Mouse (Mus musculus) megakaryocyte progenitor cell, adult 5-6 weeks (primary cell): ENCODE measurements around the gene Plce1. TPM values are rescaled to one million over a fixed set of nuclear protein-coding genes. Genes with fewer than 3 reads are reported as not detected.
"Not testable (repeated sequence)": the region's sequence is repeated elsewhere in the genome, so short reads cannot be mapped to it uniquely, and the experiment has no call there.

Experiments used
- ATAC-seq: replicated peaks from 2 replicates; pipeline ENCODE4 v1.8.0; 2016; ENCODE audit warnings: mild to moderate bottlenecking, moderate TSS enrichment, inconsistent platforms; ENCODE audit not compliant: poor library complexity
- total RNA-seq, 2 experiments: library from RNA; stranded (forward) in 1 of 2; stranded (reverse) in 1 of 2; fragments of 157-497, 149-512 nt in 1 of 2; fragments of 200-1000 nt in 1 of 2; gene quantifications; 2 replicates each; pipeline versions ENCODE4 v1.2.3 to v1.2.4; 2015 to 2017

Plce1 gene
- total RNA-seq, 2 experiments from 2014 or later = 0.08 TPM; not detected in 1

DNA sequence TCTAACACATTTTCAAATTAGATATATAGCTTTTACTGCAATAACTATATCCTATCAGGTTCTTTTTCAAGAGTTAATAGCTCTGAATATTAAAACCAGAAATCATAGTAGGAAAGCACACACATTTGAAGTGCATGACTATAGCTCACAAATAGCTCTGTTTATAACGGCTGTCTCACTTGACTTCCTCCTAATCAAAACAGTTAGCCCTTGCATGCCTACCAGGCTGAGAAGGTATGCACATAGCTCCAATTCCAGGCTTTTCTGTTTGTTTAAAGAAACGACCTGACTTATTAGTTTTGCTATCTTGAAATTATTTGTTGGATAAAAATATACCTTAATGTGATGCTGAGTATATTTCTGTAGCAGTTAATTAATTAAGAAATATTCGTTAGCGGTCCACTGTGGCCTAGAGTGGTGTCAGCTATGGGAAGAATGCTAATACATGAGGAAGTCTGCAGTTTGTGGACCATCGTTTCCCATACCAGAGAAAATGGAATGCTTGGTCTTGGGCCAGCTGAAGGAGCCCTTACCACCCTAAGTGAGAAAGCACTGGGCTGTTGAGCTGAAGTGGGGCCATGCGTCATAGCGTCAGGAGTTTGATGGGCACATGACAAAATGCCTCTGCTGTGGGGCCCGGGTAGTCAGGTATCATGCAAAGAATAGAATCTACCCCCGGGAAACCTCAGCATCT, 146.3 kb downstream of the Plce1 start:
- no peak for ATAC-seq

DNA sequence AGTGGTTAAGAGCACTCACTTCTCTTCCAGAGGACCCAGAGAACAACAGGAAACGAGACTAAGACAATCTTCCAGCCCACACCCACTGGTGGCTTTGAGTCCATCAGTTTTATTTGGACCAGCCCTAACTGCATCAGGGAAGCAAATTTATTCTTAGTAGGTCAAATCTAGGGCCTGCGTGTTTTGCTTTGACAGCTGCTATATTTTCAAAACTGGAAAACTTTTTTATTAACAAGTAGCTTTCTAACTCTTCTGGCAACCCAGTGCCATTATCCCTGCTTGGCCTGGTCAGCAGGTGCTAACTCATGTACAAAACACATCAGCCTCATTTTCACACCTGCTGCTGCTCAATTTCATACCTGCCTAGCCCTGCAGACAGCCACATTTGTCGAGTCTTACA, 151.3 kb downstream of the Plce1 start:
- no peak for ATAC-seq

DNA sequence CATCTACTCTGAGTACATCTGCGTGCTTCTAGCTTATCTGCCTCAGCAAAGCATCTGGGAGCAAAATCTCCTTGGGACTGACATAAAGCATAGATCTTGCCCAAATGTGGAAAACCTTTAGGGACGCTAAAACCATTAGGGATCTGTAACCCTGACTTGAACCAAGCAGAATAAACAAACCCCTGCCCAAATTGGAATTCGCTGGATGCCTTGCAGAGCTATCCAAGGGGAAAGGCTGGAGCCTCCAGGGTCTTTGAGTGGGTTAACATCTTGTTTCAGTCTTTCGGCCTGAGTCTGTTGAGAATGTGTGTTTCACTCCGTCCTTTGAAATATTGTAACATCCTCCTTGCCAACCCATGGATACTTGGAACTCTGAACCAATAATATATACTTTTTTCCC, 152.4 kb downstream of the Plce1 start:
- no peak for ATAC-seq

DNA sequence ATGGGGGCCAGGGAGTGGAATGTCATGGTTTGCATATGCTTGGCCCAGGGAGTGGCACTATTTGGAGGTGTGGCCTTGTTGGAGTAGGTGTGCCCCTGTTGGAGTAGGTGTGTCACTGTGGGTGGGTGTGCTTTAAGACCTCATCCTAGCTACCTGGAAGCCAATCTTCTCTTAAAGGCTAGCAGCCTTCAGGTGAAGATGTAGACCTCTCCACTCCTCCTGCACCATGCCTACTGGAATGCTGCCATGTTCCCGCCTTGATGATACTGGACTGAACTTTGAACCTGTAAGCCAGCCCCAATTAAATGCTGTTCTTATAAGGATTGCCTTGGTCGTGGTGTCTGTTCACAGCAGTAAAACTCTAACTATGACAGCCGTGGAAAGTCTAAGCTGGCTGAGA, 158.1 kb downstream of the Plce1 start:
- no peak for ATAC-seq

DNA sequence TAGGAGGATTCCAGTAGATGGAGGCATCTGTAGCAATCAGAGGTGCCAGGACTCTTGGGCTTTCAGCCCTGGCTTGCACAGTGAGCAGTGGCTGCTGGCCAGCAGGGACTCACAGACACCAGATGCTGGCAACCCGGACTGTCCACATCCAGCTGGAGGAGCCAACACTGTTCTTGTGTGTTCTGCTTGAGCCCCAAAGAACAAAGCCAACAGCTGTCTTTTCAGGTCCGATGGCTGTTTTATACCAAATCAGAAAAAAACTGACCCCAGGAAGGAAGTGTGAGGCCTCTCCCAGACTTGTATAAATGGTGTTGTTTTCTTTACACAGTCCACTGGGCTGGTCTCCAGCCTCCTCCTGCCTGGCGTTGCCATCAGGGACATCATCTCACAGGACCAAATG, 158.9 kb downstream of the Plce1 start:
- ATAC-seq = no peak

DNA sequence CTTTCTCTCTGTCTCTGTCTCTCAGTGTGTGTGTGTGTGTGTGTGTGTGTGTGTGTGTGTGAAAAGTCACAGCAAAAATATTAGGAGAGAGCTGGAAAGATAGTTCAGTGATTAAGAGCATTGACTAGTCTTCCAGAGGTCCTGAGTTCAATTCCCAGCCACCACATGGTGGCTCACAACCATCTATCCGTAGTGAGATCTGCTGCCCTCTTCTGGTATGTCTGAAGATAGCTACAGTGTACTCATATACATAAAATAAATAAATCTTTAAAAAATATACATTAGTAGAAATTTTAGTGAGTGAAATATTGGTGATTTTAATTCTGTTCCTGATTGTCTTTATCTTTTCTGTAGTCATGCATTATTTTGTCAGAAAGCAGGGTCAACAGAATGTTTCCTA, 161.6 kb downstream of the Plce1 start:
- not testable (repeated sequence) for ATAC-seq

DNA sequence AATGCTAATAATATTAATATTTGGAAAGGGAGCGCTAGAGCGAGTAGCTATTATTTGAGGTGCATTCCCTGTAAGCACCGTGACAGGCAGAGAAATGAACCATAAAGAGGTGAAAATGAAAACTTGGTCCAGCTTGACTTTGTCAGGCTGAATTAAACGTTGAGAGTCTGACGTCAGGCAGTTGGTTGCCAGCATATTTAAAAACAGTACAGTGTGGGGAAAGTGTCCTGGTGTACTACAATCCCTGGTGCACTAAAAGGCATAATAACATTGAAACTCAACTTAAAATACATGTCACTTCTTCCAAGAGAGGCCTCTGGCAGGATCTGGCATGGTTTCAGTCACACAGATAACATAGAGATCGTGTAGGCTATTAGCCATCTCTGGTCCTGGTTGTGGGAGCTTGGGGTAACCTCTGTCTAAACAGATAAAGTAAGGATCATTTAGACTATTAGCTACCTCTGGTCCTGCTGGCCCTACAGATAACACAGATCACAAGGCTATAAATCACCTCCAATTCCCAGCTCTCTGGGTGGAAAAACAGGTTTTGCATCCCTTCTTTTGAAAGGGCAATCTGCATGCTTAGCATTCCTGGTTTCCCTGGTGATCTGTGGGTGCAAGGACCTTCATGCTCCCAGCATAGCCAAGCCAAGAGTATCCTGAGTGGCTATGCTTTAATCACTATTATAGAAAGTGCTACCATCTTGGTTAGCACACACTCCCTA, 164.1 kb downstream of the Plce1 start:
- no peak for ATAC-seq

DNA sequence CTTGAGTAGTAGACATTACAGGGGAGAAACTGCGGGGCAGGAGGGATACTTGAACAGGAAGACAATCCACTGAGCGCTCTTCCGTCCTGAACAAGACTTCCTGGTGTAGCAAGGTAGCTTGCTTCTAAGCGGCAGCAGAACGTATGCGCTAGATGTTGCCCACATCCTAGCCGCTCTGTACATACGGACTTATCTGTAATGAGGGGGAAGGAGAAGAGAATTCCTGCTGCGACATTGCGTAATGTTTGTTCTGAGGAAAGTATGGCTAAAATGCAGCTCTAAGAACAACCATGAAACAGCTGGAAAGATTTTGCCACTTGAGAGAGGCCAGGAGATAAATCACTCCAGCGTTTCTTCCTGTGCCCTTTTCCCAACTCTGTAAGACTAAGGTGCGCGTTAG, 177.1 kb downstream of the Plce1 start:
- no peak for ATAC-seq

DNA sequence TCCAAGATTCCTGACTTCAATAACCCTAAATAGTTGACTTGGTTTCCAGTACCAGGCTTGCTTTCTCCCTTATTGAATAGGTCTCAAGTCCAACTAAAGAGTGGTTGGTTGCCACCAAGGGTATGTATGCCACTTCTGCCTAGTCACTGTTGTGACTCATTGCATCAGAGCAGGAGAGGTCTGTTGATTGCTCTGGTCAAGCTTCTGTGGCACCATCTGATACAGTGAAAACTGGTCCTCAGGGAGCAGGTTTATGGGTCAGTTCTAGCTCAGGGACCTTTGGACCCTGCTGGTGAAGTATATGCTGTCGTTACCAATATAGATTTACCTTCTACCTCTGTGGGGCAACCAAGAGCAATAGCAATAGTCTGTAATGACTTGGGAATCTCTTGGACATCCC, 184.5 kb downstream of the Plce1 start:
- ATAC-seq = no peak

DNA sequence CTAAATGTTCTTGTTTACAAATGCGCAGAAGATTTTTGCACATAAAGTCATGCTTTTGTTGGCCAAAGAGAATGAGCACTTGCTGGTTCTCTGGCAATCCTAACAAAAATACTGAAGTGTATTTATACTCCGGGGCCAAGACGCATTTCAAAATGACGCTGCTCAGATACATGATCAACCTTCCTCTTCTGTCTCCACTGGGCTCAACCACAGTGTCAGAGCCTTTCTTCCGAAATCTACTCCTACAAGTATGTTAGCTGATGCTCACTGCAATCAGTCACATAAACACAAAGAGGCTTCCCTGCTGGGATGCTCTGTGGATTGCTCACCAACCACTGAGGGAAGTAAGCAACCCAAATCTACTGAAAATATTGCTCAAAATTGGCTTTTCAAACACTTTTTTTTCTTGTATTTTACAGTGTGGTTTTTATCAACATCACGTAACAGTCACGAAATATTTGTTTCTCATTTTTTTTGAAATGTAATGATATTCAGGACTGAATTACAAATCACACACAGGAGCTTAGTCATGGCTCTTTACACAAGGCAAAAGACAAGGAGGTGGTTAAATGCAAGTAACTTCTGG, 191.2 kb downstream of the Plce1 start:
- ATAC-seq = no peak

DNA sequence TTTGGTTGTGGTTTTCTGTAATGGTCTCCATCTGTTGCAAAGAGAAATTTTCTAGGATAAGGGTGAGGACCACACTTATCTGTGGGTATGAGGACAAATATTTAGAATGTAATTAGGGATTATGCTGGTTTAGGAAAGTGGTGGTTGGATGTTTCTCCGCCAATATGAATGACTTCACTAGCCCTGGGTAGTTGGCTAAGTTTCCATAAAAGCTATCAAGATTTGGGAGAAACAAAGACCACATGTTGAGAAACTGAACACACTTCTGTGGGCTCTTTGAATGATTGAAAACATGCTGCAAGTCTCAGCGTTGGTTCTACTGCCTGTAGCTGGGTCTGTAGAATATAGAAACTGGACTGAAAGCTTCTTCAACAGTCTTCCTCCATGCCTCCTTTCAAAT, 193.0 kb downstream of the Plce1 start:
- ATAC-seq = no peak

DNA sequence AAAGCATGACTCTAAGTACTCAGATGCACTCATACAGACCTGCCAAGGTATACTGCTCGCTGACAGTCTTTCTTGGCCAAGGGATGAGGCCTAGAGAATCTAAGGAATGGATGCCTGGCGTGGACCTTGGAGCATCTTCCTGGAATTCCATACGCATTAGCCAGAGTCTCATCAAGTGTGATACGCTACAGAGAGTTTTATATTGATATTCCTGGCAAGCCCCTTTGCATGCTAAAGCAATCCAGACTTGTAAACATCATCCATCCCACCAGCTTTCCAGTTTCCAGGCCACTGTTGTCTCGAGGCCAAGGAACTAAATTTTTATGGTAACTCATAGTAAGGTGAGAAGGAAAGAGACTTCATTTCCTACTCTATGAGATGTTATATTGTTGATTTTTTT, 197.7 kb downstream of the Plce1 start:
- ATAC-seq = no peak

DNA sequence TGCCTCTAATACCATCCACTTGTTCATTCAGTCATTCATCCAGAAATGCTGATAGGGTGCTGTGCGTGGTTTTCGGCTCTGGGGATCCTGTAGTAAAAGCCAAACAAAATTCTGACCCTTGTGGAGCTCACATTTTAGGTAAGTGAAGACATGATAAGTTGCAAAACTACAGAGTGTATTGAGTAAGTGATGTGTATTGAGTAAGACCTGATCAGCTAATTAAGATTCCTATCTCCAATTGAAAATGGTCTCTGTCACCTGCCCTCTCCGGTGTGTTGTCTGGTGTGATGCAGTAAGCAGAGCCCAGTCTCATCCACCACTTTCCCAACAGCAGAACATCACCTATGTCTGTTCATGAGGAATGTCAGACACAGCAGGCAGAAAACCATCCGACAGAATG, 198.6 kb downstream of the Plce1 start:
- no peak for ATAC-seq

DNA sequence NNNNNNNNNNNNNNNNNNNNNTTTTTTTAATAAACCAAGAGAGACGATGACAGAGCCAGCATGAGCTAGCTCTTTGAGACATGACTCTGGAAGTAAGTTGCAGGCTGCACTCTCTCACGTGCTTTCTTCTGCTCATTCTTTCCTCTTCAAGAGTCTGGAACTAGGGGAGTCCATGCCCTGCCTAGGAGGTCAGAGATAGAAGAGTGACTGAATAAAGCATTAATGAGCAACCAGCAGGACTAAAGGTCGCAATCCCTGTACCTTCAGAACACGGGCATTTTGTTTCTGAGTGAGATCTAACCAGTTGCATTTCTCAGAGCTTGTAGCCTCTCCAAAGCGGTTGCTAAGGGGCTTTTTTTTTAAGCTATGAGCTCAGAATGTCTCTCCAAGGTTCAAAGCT, 206.4 kb downstream of the Plce1 start:
- ATAC-seq = no peak

DNA sequence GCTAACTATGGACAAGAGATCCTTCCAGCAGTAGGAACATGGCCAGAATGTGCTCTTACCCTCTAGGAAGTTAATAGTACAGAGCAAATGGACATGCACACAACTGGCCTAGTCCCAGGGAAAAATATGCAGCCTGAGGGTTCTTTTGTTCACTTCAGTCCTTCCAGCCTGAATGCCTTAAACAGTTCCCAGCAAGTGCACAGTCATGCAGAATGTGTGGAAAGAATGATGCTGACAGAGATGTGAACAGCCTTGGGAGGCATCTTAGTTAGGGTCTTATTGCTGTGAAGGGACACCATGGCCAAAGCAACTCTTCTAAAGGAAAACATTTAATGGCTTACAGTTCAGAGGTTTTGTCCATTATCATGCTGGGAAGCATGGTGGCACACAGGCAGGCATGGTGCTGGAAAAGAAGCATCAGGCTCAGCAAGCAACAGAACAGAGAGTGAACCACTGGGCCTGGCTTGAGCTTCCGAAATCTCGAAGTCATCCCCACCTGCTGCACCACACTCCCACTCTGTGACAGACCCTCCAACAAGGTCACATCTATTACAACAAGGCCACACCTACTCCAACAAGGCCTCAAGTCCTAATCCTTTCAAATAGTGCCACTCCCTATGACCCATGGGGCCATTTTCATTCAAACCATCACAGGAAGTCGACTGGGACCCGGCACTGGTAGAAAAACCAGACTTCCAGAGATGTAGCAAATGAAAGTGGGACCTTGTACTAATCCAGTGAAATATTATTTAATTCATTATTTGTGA, 208.0 kb downstream of the Plce1 start:
- no peak for ATAC-seq

DNA sequence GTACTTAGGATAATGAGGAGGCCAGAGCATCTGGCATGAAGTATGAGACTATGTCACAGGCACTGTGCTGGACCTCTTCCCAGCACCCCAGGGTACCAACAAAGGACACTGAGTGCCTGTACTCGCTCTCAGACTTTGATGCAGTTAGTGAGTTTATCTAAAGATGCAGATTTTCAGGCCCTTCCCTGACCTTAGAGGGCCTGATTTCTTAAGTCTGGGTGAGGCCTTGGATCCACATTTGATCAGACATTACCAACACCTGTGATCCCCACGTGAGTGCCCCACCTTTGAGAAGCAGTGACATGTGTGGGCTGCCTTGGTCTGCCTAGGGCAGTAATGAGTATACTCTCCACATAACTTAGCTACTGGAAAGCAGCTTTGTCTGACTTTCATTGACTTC, 209.4 kb downstream of the Plce1 start:
- ATAC-seq = no peak

DNA sequence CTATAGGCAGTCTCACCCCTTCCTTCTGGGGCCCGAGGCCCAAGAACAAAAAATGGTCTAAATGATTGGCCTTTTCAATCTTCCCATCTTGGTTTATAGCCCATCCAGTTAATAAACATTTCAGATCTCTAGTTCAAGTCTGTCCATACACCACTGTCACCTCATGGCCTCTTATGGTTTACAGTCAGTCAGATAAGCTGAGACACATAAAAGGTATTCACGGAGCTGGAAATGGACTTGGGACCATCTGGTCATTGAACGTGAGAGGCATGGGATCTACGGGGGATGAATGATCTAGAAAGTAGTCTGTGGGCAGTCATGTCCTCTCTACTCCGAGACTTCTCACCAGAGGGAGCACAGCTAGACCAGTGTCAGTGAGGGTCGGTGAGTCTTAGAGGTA, 210.6 kb downstream of the Plce1 start:
- no peak for ATAC-seq

DNA sequence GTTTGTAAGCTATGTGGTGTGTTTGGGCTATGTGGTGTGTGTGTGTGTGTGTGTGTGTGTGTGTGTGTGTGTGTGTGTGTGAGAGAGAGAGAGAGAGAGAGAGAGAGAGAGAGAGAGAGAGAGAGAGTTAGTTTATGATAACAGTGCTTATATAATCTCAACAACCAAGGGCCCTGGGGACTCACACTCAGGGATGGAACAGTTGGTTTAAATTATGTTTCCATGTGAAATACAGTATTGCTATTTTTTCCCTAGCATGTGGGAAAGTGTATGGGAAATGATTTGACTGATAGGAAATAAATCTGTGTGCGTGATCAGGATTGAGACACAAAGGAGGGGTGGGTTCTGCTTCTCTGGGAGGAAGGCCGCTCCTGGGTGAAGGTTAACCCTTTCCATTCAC, 212.4 kb downstream of the Plce1 start:
- ATAC-seq = no peak

DNA sequence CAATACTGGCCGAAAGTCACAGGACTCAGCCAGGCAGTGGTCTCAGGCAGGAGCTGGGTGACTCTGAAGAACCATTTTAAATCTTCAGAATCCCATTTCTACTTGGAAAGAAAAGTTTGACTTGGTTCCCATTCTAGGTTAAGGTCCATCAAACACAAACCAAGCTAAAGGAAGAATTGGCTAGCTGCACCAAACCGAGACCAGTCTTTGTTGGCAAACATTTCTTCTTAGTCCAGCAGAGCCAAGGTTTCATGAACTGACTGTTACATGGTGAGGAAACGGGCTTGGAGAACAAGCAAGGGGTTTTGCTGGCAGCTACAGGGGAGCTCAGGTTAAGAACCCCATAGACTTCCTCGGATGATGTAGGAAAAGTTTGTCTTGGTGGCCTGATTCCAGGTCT, 212.9 kb downstream of the Plce1 start:
- ATAC-seq = no peak

DNA sequence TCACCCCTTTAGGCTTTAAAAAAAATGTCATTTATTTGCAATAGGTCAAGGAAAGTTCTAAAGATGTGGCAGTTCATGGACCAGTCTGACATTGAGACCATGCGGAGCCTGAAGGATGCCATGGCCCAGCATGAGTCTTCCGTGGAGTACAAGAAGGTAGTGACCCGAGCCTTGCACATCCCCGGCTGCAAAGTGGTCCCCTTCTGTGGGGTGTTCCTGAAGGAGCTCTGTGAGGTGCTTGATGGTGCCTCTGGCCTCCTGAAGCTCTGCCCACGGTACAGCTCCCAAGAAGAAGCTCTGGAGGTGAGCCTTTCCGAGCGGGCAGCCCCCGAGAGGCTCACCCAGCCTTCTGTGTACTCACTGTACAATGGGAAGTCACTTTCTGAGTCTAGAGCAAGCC, 220.9 kb downstream of the Plce1 start:
- ATAC-seq = no peak

DNA sequence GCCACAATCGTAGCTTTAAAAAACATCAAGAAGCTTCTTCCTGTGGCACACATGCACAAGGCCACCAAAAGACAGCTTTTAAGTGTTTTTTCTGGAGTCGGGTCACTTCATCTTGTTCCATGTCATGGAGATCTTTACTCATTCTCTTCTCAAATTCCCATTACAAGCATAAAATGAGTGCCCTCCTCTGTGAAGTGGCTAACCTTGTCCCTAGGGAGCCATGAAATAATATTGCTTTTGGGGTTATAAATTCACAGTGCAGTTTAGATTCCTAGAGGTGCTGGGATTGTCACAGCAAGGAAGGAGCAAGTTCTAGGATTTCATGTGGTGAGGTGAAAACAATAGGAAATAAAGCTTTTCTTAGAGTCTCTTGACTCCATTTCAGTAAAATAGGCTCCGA, 223.8 kb downstream of the Plce1 start:
- ATAC-seq = no peak

DNA sequence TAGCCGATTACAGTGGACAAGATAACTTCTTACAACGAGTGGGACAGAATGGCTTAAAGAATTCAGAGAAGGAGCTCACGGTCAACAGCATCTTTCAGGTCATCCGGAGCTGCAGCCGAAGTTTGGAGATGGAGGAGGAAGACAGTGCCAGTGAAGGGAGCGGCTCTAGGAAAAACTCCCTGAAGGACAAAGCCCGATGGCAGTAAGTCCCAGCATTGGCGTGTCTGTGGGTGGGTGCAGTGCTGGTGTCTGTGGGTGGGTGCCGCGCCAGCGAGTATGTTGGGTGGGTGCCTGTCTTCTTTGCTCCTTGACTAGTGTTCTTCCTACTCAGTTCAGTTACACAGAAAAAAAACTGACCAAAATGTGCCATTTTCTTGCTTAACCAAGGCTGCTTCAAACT, 224.3 kb downstream of the Plce1 start:
- no peak for ATAC-seq
